Mouse (Mus musculus) hindbrain, postnatal 0 days (tissue): Measurements from ENCODE around the gene Rab11b. TPM values are rescaled to one million over a fixed set of nuclear protein-coding genes. Genes with fewer than 3 reads are reported as not detected.

Experiments
- ATAC-seq: fragments of 200-750 bp; cut with Nextera tagmentation; 2 replicates; pipeline ENCODE4 v1.8.0; 2017; ENCODE audit warnings: mild to moderate bottlenecking, moderate TSS enrichment, moderate library complexity
- DNase-seq: peaks from one replicate; pipeline ENCODE4 v3.0.0-alpha.2; 2015; ENCODE audit warnings: low spot score
- H3K27ac ChIP-seq: fragments of 300-500 bp; sonication (generic); 2 replicates; pipeline ENCODE4 v1.5.1; 2014; ENCODE audit warnings: mild to moderate bottlenecking
- H3K27me3 ChIP-seq: fragments of 300-500 bp; sonication (generic); 2 replicates; pipeline ENCODE4 v1.6.1; 2014; ENCODE audit warnings: low read length, mixed read lengths; ENCODE audit not compliant: insufficient read depth
- H3K36me3 ChIP-seq: fragments of 300-500 bp; sonication (generic); 2 replicates; pipeline ENCODE4 v1.6.1; 2014; ENCODE audit warnings: low read length, mixed read lengths; ENCODE audit not compliant: insufficient read depth
- H3K4me1 ChIP-seq: fragments of 300-500 bp; sonication (generic); 2 replicates; pipeline ENCODE4 v1.6.1; 2014; ENCODE audit warnings: antibody characterized with exemption, low read length, mixed read lengths; ENCODE audit not compliant: insufficient read depth
- H3K4me2 ChIP-seq: fragments of 300-500 bp; sonication (generic); 2 replicates; pipeline ENCODE4 v1.6.1; 2014; ENCODE audit warnings: low read depth, mild to moderate bottlenecking, low read length, moderate library complexity, mixed read lengths
- H3K4me3 ChIP-seq: fragments of 300-500 bp; sonication (generic); 2 replicates; pipeline ENCODE4 v1.5.1; 2014; ENCODE audit warnings: low read length
- H3K9ac ChIP-seq: fragments of 300-500 bp; sonication (generic); replicated peaks from 2 replicates; pipeline ENCODE4 v1.6.1; 2014; ENCODE audit warnings: mild to moderate bottlenecking, low read length, moderate library complexity, mixed read lengths
- H3K9me3 ChIP-seq: fragments of 300-500 bp; sonication (generic); 2 replicates; pipeline ENCODE4 v1.6.1; 2016; ENCODE audit warnings: low read length, mixed read lengths
- CTCF ChIP-seq: IDR thresholded peaks from 2 replicates; pipeline ENCODE4 v1.5.1; 2016; ENCODE audit warnings: antibody characterized with exemption, control low read depth, low read depth
- WGBS: fragments of 180-500 bp; shearing (Covaris S2); extraction: QIAGEN DNeasy Blood & Tissue Kit; methylation state at CpG from one replicate; pipeline ENCODE4 v1.1.7; 2014; 5-methylcytosine and 5-hydroxymethylcytosine counted together
- polyA plus RNA-seq: library from polyadenylated mRNA; unstranded; fragments of >200 nt; fragmentation: Nextera tagmentation; extraction: Ambion mirVana; gene quantifications from 2 replicates; pipeline ENCODE4 v1.2.1, GENCODE M21; 2015
- total RNA-seq: library from RNA; depleted of rRNA; stranded (reverse); fragments of >200 nt; gene quantifications from 2 replicates; pipeline ENCODE4 v1.2.3, GENCODE M21; 2014; rRNA removed

Rab11b gene
- total and polyA plus RNA-seq, 2 experiments from 2014 or later, result 123 to 583 TPM

- H3K4me3 ChIP-seq, result no peak overlapping the region
- no peaks in the 10 kb centered on the region for H3K27me3 ChIP-seq
- 85% methylated on average over 5 of the region's 5 CpGs for WGBS
- TF ChIP-seq CTCF, result no peak
- no peaks in the 10 kb centered on the region for H3K9me3 ChIP-seq
- no peaks in the 10 kb centered on the region for H3K4me1 ChIP-seq
- no peak overlapping the region for H3K27ac ChIP-seq
- no peak overlapping the region for H3K9ac ChIP-seq
- no peak for DNase-seq
- no peak overlapping the region for H3K4me2 ChIP-seq
- ATAC-seq, result no peak
- peaks cover 3% of the 10 kb centered on the region; the same call in 1 of the 2 replicates for H3K36me3 ChIP-seq
These were observed 47.1 kb downstream of the Rab11b start for GRCm38 (mm10) chr17:33713271-33713670.

- no peak for TF ChIP-seq CTCF
- ATAC-seq (no peak), DNase-seq (no peak)
- 76% methylated on average over 3 of the region's 3 CpGs for WGBS
- H3K27me3 ChIP-seq, result no peaks in the 10 kb centered on the region
- no peak overlapping the region for H3K27ac ChIP-seq
- no peak overlapping the region for H3K4me2 ChIP-seq
- H3K4me3 ChIP-seq, result no peak overlapping the region
- H3K4me1 ChIP-seq, result no peaks in the 10 kb centered on the region
- H3K9ac ChIP-seq, result no peak overlapping the region
- H3K9me3 ChIP-seq, result no peaks in the 10 kb centered on the region
- peaks cover 13% of the 10 kb centered on the region; the same call in 1 of the 2 replicates for H3K36me3 ChIP-seq
These were observed 50.5 kb downstream of the Rab11b start for GRCm38 (mm10) chr17:33709834-33710233.

- no peak for TF ChIP-seq CTCF
- Histone ChIP-seq H3K36me3 (peaks cover 18% of the 10 kb centered on the region; the same call in 1 of the 2 replicates), H3K4me1 (no peaks in the 10 kb centered on the region), H3K27ac (no peak overlapping the region), H3K4me3 (no peak overlapping the region), H3K9me3 (no peaks in the 10 kb centered on the region), H3K4me2 (no peak overlapping the region), H3K27me3 (no peaks in the 10 kb centered on the region), H3K9ac (no peak overlapping the region)
- no peak for DNase-seq
- ATAC-seq, result no peak
- 90% methylated on average over 9 of the region's 9 CpGs for WGBS
These were observed 57.2 kb downstream of the Rab11b start for GRCm38 (mm10) chr17:33703091-33703490.

- Histone ChIP-seq H3K4me2 (no peak overlapping the region), H3K27ac (no peak overlapping the region), H3K36me3 (peaks cover 18% of the 10 kb centered on the region; the same call in 1 of the 2 replicates), H3K4me3 (no peak overlapping the region), H3K27me3 (no peaks in the 10 kb centered on the region), H3K4me1 (no peaks in the 10 kb centered on the region), H3K9me3 (no peaks in the 10 kb centered on the region), H3K9ac (no peak overlapping the region)
- WGBS, result 55% methylated on average over 1 of the region's 1 CpGs
- no peak for DNase-seq
- ATAC-seq, result no peak
- no peak for TF ChIP-seq CTCF
These were observed 58.2 kb downstream of the Rab11b start for GRCm38 (mm10) chr17:33702178-33702577.

GRCm38 (mm10) chr17:33695471-33695870 is 64.9 kb downstream of the Rab11b start:
- ATAC-seq (no peak), DNase-seq (no peak)
- no peak overlapping the region for H3K27ac ChIP-seq
- no peak overlapping the region for H3K9ac ChIP-seq
- no peak overlapping the region for H3K4me3 ChIP-seq
- H3K9me3 ChIP-seq, result no peaks in the 10 kb centered on the region
- H3K4me2 ChIP-seq, result no peak overlapping the region
- 93% methylated on average over 1 of the region's 1 CpGs for WGBS
- no peak for TF ChIP-seq CTCF
- no peaks in the 10 kb centered on the region for H3K4me1 ChIP-seq
- H3K27me3 ChIP-seq, result no peaks in the 10 kb centered on the region
- peaks cover 29% of the 10 kb centered on the region; the same call in 1 of the 2 replicates for H3K36me3 ChIP-seq

Other genes starting within 250 kb of the Rab11b start
- 49.3 and 56.4 TPM in 2 replicates for gene Adamts10, start 236.3 kb downstream of the Rab11b start, total RNA-seq
- 35.6 and 35.9 TPM in 2 replicates for gene Adamts10, start 236.3 kb downstream of the Rab11b start, polyA plus RNA-seq
- 2.6 and 2.7 TPM in 2 replicates for gene Myo1f, start 204.8 kb downstream of the Rab11b start, total RNA-seq
- gene Myo1f, start 204.8 kb downstream of the Rab11b start, polyA plus RNA-seq, result 1.2 TPM in 2 replicates
- 49.0 and 65.1 TPM in 2 replicates for gene Zfp414, start 131.4 kb downstream of the Rab11b start, total RNA-seq
- gene Zfp414, start 131.4 kb downstream of the Rab11b start, polyA plus RNA-seq, result 70.9 and 73.8 TPM in 2 replicates
- not detected in 2 replicates for gene Pram1, start 122.5 kb downstream of the Rab11b start, total RNA-seq
- gene Pram1, start 122.5 kb downstream of the Rab11b start, polyA plus RNA-seq, result 0.30 TPM in 2 replicates
- gene Hnrnpm, start 73.7 kb downstream of the Rab11b start, total RNA-seq, result 49.2 and 55.7 TPM in 2 replicates
- 124 and 133 TPM in 2 replicates for gene Hnrnpm, start 73.7 kb downstream of the Rab11b start, polyA plus RNA-seq
- 118 and 137 TPM in 2 replicates for gene March2, start 41.9 kb downstream of the Rab11b start, total RNA-seq
- 73.8 and 77.1 TPM in 2 replicates for gene March2, start 41.9 kb downstream of the Rab11b start, polyA plus RNA-seq
- gene Angptl4, start 21.3 kb upstream of the Rab11b start, total RNA-seq, result 24.0 and 24.7 TPM in 2 replicates
- gene Angptl4, start 21.3 kb upstream of the Rab11b start, polyA plus RNA-seq, result 31.9 and 37.5 TPM in 2 replicates
- gene Kank3, start 50.0 kb upstream of the Rab11b start, total RNA-seq, result 33.5 and 57.2 TPM in 2 replicates
- 44.1 and 47.9 TPM in 2 replicates for gene Kank3, start 50.0 kb upstream of the Rab11b start, polyA plus RNA-seq
- gene Rps28, start 64.0 kb upstream of the Rab11b start, total RNA-seq, result 117 and 293 TPM in 2 replicates
- gene Rps28, start 64.0 kb upstream of the Rab11b start, polyA plus RNA-seq, result 609 and 617 TPM in 2 replicates
- gene Ndufa7, start 64.0 kb upstream of the Rab11b start, total RNA-seq, result 289 and 356 TPM in 2 replicates
- gene Ndufa7, start 64.0 kb upstream of the Rab11b start, polyA plus RNA-seq, result 562 and 577 TPM in 2 replicates
- gene Cd320, start 82.6 kb upstream of the Rab11b start, total RNA-seq, result 25.1 and 26.0 TPM in 2 replicates
- 55.7 and 58.6 TPM in 2 replicates for gene Cd320, start 82.6 kb upstream of the Rab11b start, polyA plus RNA-seq
- not detected in 2 replicates for gene Gm7029, start 113.3 kb upstream of the Rab11b start, total RNA-seq
- gene Gm7029, start 113.3 kb upstream of the Rab11b start, polyA plus RNA-seq, result not detected in 2 replicates
- 5.8 and 9.9 TPM in 2 replicates for gene Kifc1, start 130.1 kb upstream of the Rab11b start, total RNA-seq
- gene Kifc1, start 130.1 kb upstream of the Rab11b start, polyA plus RNA-seq, result 2.0 and 3.2 TPM in 2 replicates
- 1.3 TPM in 1 of 2 replicates, not detected in the other for gene Platr17, start 144.6 kb upstream of the Rab11b start, total RNA-seq
- gene Platr17, start 144.6 kb upstream of the Rab11b start, polyA plus RNA-seq, result 0.88 and 1.2 TPM in 2 replicates
- gene Daxx, start 148.9 kb upstream of the Rab11b start, total RNA-seq, result 52.1 and 58.4 TPM in 2 replicates
- 39.0 and 41.9 TPM in 2 replicates for gene Daxx, start 148.9 kb upstream of the Rab11b start, polyA plus RNA-seq
- 41.5 and 61.8 TPM in 2 replicates for gene Tapbp, start 155.4 kb upstream of the Rab11b start, total RNA-seq
- 39.1 and 40.2 TPM in 2 replicates for gene Tapbp, start 155.4 kb upstream of the Rab11b start, polyA plus RNA-seq
- gene Zbtb22, start 155.4 kb upstream of the Rab11b start, total RNA-seq, result 58.5 TPM in 2 replicates
- 20.8 and 23.0 TPM in 2 replicates for gene Zbtb22, start 155.4 kb upstream of the Rab11b start, polyA plus RNA-seq
- 91.4 and 116 TPM in 2 replicates for gene Rgl2, start 169.0 kb upstream of the Rab11b start, total RNA-seq
- 36.1 and 36.8 TPM in 2 replicates for gene Rgl2, start 169.0 kb upstream of the Rab11b start, polyA plus RNA-seq
- 25.2 and 43.1 TPM in 2 replicates for gene Pfdn6, start 179.8 kb upstream of the Rab11b start, total RNA-seq
- gene Pfdn6, start 179.8 kb upstream of the Rab11b start, polyA plus RNA-seq, result 168 and 195 TPM in 2 replicates
- 16.6 and 16.8 TPM in 2 replicates for gene Wdr46, start 180.1 kb upstream of the Rab11b start, total RNA-seq
- 16.7 and 17.9 TPM in 2 replicates for gene Wdr46, start 180.1 kb upstream of the Rab11b start, polyA plus RNA-seq
- 8.9 and 12.3 TPM in 2 replicates for gene B3galt4, start 191.0 kb upstream of the Rab11b start, total RNA-seq
- 10.7 and 11.6 TPM in 2 replicates for gene B3galt4, start 191.0 kb upstream of the Rab11b start, polyA plus RNA-seq
- gene Vps52, start 195.3 kb upstream of the Rab11b start, total RNA-seq, result 55.6 and 57.4 TPM in 2 replicates
- gene Vps52, start 195.3 kb upstream of the Rab11b start, polyA plus RNA-seq, result 62.1 and 63.2 TPM in 2 replicates
- 1,180 and 1,309 TPM in 2 replicates for gene Rps18, start 195.5 kb upstream of the Rab11b start, total RNA-seq
- gene Rps18, start 195.5 kb upstream of the Rab11b start, polyA plus RNA-seq, result 904 and 918 TPM in 2 replicates
- gene H2-K1, start 239.8 kb upstream of the Rab11b start, total RNA-seq, result 21.6 and 33.2 TPM in 2 replicates
- gene H2-K1, start 239.8 kb upstream of the Rab11b start, polyA plus RNA-seq, result 23.9 and 26.2 TPM in 2 replicates